Mouse (Mus musculus) neural tube, embryonic 13.5 days (tissue): ENCODE results near the gene Klf13. TPM values are rescaled to one million over a fixed set of nuclear protein-coding genes. Genes with fewer than 3 reads are reported as not detected.

ENCODE experiments used
- ATAC-seq: fragments of 200-750 bp; cut with Nextera tagmentation; 2 replicates; pipeline ENCODE4 v1.8.0; 2017; ENCODE audit warnings: low read depth, mild to moderate bottlenecking, moderate TSS enrichment, moderate library complexity
- H3K27ac ChIP-seq: fragments of 300-500 bp; sonication (generic); replicated peaks from 2 replicates; pipeline ENCODE4 v1.5.1; 2015; ENCODE audit warnings: moderate library complexity, mild to moderate bottlenecking, inconsistent platforms
- H3K27me3 ChIP-seq: fragments of 300-500 bp; sonication (generic); 2 replicates; pipeline ENCODE4 v1.6.1; 2015; ENCODE audit warnings: mild to moderate bottlenecking, inconsistent platforms
- H3K36me3 ChIP-seq: fragments of 300-500 bp; sonication (generic); 2 replicates; pipeline ENCODE4 v1.6.1; 2015; ENCODE audit warnings: mild to moderate bottlenecking, inconsistent platforms
- H3K4me1 ChIP-seq: fragments of 300-500 bp; sonication (generic); replicated peaks from 2 replicates; pipeline ENCODE4 v1.6.1; 2015; ENCODE audit warnings: inconsistent platforms
- H3K4me2 ChIP-seq: fragments of 300-500 bp; sonication (generic); 2 replicates; pipeline ENCODE4 v1.6.1; 2015; ENCODE audit warnings: inconsistent platforms, mild to moderate bottlenecking, moderate library complexity
- H3K4me3 ChIP-seq: fragments of 300-500 bp; sonication (generic); 2 replicates; pipeline ENCODE4 v1.5.1; 2015; ENCODE audit warnings: mild to moderate bottlenecking, inconsistent platforms
- H3K9ac ChIP-seq: fragments of 300-500 bp; sonication (generic); 2 replicates; pipeline ENCODE4 v1.6.1; 2015; ENCODE audit warnings: moderate library complexity, mild to moderate bottlenecking, inconsistent platforms
- H3K9me3 ChIP-seq: fragments of 300-500 bp; sonication (generic); 2 replicates; pipeline ENCODE4 v1.6.1; 2016; ENCODE audit warnings: inconsistent platforms
- WGBS: fragments of 180-500 bp; shearing (Covaris S2); methylation state at CpG from one replicate; pipeline ENCODE4 v1.1.7; 2015; 5-methylcytosine and 5-hydroxymethylcytosine counted together
- polyA plus RNA-seq: library from polyadenylated mRNA; unstranded; fragments of >200 nt; fragmentation: Nextera tagmentation; extraction: Ambion mirVana; gene quantifications from 2 replicates; pipeline ENCODE4 v1.2.1, GENCODE M21; 2015

Gene Klf13
- polyA plus RNA-seq = 28.1 and 32.5 TPM in 2 replicates

DNA sequence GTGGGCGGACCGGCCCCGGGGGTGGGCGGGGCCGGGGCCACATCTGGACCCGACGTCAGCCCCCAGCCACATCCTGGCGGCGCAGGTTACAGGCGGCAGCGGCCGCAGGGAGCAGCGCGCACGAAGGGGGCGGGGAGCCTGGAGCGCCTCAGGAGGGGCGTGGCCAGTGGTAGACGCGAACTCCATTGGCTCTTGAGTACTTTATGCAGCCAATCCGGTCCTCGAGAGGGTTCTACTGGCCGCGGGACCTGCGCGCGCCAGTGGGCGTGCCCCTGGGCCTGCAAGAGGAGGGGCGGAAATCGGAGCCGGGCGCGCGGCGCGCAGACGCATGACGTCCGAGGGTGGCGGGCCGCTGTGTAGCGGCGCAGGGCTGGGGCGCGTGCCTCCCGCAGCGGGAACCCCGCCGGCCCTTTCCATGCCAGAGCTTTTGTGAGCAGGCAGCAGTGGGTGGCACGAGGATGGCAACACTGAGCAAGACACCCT lies at the start of gene Klf13:
Gene Klf13, minus strand, starts transcription at position 2 of the 483 bp plus-strand sequence.
- under 1% methylated on average over 48 of the region's 50 CpGs for WGBS
- Histone ChIP-seq H3K4me2 (peak within 1 kb of the TSS; percentile 83), H3K4me3 (peak within 1 kb of the TSS; percentile 98), H3K27ac (peak within 1 kb of the TSS; percentile 98), H3K36me3 (no peaks in the 10 kb centered on the region), H3K9me3 (no peaks in the 10 kb centered on the region), H3K4me1 (peaks cover 33% of the 10 kb centered on the region), H3K9ac (peak within 1 kb of the TSS; percentile 98), H3K27me3 (no peaks in the 10 kb centered on the region)
- peak; percentile 94 for ATAC-seq

- Histone ChIP-seq H3K36me3 (no peaks in the 10 kb centered on the region), H3K4me3 (no peak overlapping the region), H3K9ac (no peak overlapping the region), H3K4me1 (peaks cover 25% of the 10 kb centered on the region), H3K4me2 (no peak overlapping the region), H3K27ac (no peak overlapping the region), H3K9me3 (no peaks in the 10 kb centered on the region), H3K27me3 (no peaks in the 10 kb centered on the region)
- WGBS = 93% methylated on average over 2 of the region's 2 CpGs
- no peak for ATAC-seq
Measured at GRCm38 (mm10) chr7:63988391-63988790, 49.7 kb upstream of the Klf13 start.

DNA sequence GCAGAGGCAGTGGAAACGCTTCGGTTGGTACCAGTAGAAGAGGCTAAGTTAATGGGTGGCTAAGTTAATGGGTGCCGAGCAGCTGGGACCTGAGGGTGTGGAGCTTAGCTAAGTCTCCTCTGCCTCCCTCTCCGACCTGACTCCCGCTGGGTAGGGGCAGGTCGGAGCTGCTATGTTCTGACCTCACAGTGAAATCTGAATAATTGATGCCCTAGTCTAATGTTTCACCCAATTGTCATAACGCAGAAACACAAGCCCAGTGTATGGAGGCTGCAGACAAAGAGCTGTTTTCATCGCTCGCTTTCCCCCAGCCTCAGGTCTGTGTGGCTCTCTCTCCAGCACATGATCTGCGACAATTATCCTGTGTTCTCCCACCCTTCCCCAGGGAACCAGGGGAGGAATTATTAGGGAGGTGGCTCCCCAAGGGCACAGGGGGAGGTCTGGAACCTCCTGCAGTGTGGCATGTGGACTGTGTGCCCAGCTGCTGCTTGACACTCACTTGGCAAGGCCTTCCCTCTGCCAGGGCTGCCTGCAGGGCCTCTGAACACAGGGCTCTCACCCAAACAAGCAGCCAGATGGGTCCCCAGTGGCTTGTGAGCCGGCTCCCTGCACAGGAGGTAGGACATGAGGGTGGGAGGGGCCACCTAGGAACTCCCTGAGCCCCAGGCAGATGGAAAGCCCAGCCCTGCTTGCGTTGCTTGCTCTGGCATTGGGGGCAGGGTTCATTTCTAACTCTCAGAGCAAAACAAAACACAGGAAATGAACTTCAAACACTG lies 47.9 kb upstream of the Klf13 start:
- WGBS = 11% methylated on average over 12 of the region's 12 CpGs
- Histone ChIP-seq H3K27me3 (no peaks in the 10 kb centered on the region), H3K4me2 (peak overlapping the region; percentile 13; the same call in 1 of the 2 replicates), H3K27ac (peak overlapping the region; percentile 93), H3K36me3 (no peaks in the 10 kb centered on the region), H3K9me3 (no peaks in the 10 kb centered on the region), H3K9ac (peak overlapping the region; percentile 63), H3K4me3 (no peak overlapping the region), H3K4me1 (peaks cover 25% of the 10 kb centered on the region)
- ATAC-seq = peak; percentile 90

DNA sequence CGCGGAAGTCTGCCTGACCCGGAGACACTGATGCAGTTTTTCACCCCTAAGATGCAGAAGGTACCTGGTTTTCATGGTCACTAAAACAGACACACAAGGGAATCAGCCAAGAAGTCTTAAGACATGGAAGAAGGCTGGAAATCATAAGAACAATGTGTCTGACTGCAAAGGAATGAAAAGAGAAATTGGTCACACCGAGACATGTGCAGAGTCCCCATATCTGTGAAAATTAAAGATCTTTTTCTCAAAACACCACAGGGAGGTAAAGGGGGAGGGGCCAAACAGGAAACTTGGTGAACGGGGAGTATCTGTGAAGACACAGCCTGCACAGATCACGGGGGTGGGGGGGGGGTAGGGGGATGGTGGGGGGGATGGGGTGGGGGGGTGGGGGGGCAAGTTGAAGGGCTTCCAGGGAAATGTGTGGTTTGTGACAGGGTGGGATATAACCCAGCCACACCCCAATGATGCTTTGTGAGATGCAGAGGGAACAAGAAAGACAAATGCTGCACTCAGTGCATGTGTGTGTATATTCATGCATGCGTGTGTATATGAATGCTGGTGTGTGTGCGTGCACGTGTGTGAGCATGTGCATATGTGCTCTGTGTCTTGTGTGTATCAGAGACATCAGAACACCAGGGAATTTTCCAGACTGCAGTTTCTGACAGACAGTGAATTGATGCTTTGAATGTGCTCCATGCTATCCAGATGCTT lies 47.1 kb upstream of the Klf13 start:
- H3K27ac ChIP-seq = peak overlapping the region; percentile 93
- peak; percentile 6; the same call in 1 of the 2 replicates for ATAC-seq
- H3K4me2 ChIP-seq = peak overlapping the region; percentile 13; the same call in 1 of the 2 replicates

GRCm38 (mm10) chr7:63985266-63985665 lies 46.6 kb upstream of the Klf13 start:
- no peak overlapping the region for H3K4me3 ChIP-seq
- H3K4me2 ChIP-seq = no peak overlapping the region
- no peak overlapping the region for H3K9ac ChIP-seq
- H3K4me1 ChIP-seq = peaks cover 25% of the 10 kb centered on the region
- H3K27me3 ChIP-seq = no peaks in the 10 kb centered on the region
- H3K27ac ChIP-seq = peak overlapping the region; percentile 24; the same call in 1 of the 2 replicates
- H3K9me3 ChIP-seq = no peaks in the 10 kb centered on the region
- no peaks in the 10 kb centered on the region for H3K36me3 ChIP-seq
- ATAC-seq = no peak
- 88% methylated on average over 7 of the region's 7 CpGs for WGBS

More for the DNA sequence above, 47.1 kb upstream of the Klf13 start:
- H3K4me1 ChIP-seq = peaks cover 25% of the 10 kb centered on the region
- no peaks in the 10 kb centered on the region for H3K9me3 ChIP-seq
- no peak overlapping the region for H3K4me3 ChIP-seq
- no peaks in the 10 kb centered on the region for H3K27me3 ChIP-seq
- 61% methylated on average over 9 of the region's 9 CpGs for WGBS
- 0 out of 2 replicates have a peak overlapping the region, but pooled peaks have one; percentile 26 for H3K9ac ChIP-seq
- H3K36me3 ChIP-seq = no peaks in the 10 kb centered on the region

DNA sequence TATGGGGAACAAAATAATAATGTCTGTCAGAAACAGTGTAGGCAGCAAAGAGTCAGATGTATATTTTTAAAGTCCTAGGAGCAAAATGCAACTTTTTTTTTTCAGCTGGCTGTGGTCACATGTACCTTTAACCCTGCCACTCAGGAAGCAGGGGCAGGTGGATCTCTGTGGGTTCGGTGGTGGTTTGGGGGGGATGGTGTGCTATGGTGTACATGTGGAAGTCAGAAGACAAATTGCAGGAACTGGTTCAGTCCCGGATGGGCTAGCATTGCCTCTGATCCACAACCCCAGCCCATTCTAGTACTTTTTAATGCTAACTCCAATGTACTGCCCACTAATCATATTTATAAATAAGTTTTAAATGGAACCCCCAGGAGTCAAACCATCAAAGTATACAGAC lies 45.6 kb upstream of the Klf13 start:
- Histone ChIP-seq H3K9ac (no peak overlapping the region), H3K9me3 (no peaks in the 10 kb centered on the region), H3K4me3 (no peak overlapping the region), H3K4me1 (peaks cover 25% of the 10 kb centered on the region), H3K27ac (0 out of 2 replicates have a peak overlapping the region, but pooled peaks have one; percentile 24), H3K4me2 (no peak overlapping the region), H3K27me3 (no peaks in the 10 kb centered on the region), H3K36me3 (no peaks in the 10 kb centered on the region)
- no peak for ATAC-seq
- 95% methylated on average over 2 of the region's 2 CpGs for WGBS

GRCm38 (mm10) chr7:63977631-63978030 lies 38.9 kb upstream of the Klf13 start:
- WGBS = 89% methylated on average over 4 of the region's 4 CpGs
- H3K4me2 ChIP-seq = no peak overlapping the region
- H3K36me3 ChIP-seq = no peaks in the 10 kb centered on the region

GRCm38 (mm10) chr7:63970986-63971385 lies 32.3 kb upstream of the Klf13 start:
- Histone ChIP-seq H3K27ac (0 out of 2 replicates have a peak overlapping the region, but pooled peaks have one; percentile 11), H3K4me1 (peaks cover 4% of the 10 kb centered on the region), H3K9me3 (no peaks in the 10 kb centered on the region), H3K9ac (no peak overlapping the region), H3K36me3 (no peaks in the 10 kb centered on the region), H3K4me3 (no peak overlapping the region), H3K4me2 (no peak overlapping the region), H3K27me3 (no peaks in the 10 kb centered on the region)
- 60% methylated on average over 4 of the region's 4 CpGs for WGBS
- ATAC-seq = no peak

More at GRCm38 (mm10) chr7:63977631-63978030, 38.9 kb upstream of the Klf13 start:
- H3K27ac ChIP-seq = no peak overlapping the region
- no peak for ATAC-seq
- no peaks in the 10 kb centered on the region for H3K27me3 ChIP-seq
- no peak overlapping the region for H3K9ac ChIP-seq
- no peaks in the 10 kb centered on the region for H3K9me3 ChIP-seq
- H3K4me1 ChIP-seq = no peaks in the 10 kb centered on the region
- no peak overlapping the region for H3K4me3 ChIP-seq

DNA sequence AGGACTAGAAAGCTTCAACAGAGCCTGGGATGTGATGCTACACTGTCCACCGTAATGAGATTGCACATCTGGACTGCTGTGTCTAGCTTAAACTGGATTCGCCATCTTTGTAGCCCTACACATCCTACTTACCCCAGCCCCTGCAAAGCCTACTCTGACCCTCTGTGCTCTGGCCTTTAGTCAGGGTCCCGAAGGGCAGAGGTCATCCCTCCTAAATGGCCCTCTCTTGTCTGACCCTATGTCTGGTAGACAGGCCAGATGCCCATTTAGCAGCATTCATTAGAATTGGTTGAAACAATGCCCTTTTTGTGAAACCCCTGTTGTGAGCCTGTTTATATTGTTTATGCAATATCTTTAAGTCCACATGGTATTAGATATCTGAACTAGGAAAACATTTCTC lies 31.2 kb upstream of the Klf13 start:
- no peak for ATAC-seq
- Histone ChIP-seq H3K9ac (no peak overlapping the region), H3K36me3 (no peaks in the 10 kb centered on the region), H3K4me2 (no peak overlapping the region), H3K9me3 (no peaks in the 10 kb centered on the region), H3K27me3 (no peaks in the 10 kb centered on the region), H3K4me1 (peaks cover 13% of the 10 kb centered on the region), H3K27ac (no peak overlapping the region), H3K4me3 (no peak overlapping the region)
- 46% methylated on average over 3 of the region's 3 CpGs for WGBS

- ATAC-seq = no peak
- H3K4me2 ChIP-seq = no peak overlapping the region
- no peak overlapping the region for H3K4me3 ChIP-seq
- peak overlapping the region; percentile 75 for H3K27ac ChIP-seq
- no peak overlapping the region for H3K9ac ChIP-seq
- 79% methylated on average over 5 of the region's 5 CpGs for WGBS
- no peaks in the 10 kb centered on the region for H3K27me3 ChIP-seq
- no peaks in the 10 kb centered on the region for H3K36me3 ChIP-seq
- H3K4me1 ChIP-seq = peaks cover 10% of the 10 kb centered on the region
- H3K9me3 ChIP-seq = no peaks in the 10 kb centered on the region
Measured at GRCm38 (mm10) chr7:63965635-63966418, 27.1 kb upstream of the Klf13 start.

- ATAC-seq = peak; percentile 85
- Histone ChIP-seq H3K27ac (peak overlapping the region; percentile 75), H3K9me3 (no peaks in the 10 kb centered on the region), H3K36me3 (no peaks in the 10 kb centered on the region), H3K4me2 (no peak overlapping the region), H3K4me3 (no peak overlapping the region), H3K27me3 (no peaks in the 10 kb centered on the region), H3K9ac (no peak overlapping the region), H3K4me1 (peaks cover 10% of the 10 kb centered on the region)
- WGBS = 60% methylated on average over 2 of the region's 2 CpGs
Measured at GRCm38 (mm10) chr7:63965135-63965534, 26.4 kb upstream of the Klf13 start.
